Mouse (Mus musculus) liver, embryonic 11.5 days (tissue): Measurements from ENCODE around the gene Rsu1. TPM values are rescaled to one million over a fixed set of nuclear protein-coding genes. Genes with fewer than 3 reads are reported as not detected.

ENCODE experiments used
- ATAC-seq: fragments of 200-750 bp; cut with Nextera tagmentation; replicated peaks from 2 replicates; pipeline ENCODE4 v1.8.0; 2017; ENCODE audit warnings: moderate number of reproducible peaks, mild to moderate bottlenecking, moderate TSS enrichment, moderate library complexity; ENCODE audit not compliant: low FRiP score
- DNase-seq: peaks from one replicate; pipeline ENCODE4 v3.0.0-alpha.2; 2017; ENCODE audit warnings: low spot score
- H3K27ac ChIP-seq: fragments of 300-500 bp; sonication (generic); 2 replicates; pipeline ENCODE4 v1.5.1; 2014; ENCODE audit warnings: mild to moderate bottlenecking, low read depth, low read length, control low read depth
- H3K27me3 ChIP-seq: fragments of 300-500 bp; sonication (generic); replicated peaks from 2 replicates; pipeline ENCODE4 v1.6.1; 2014; ENCODE audit warnings: low read length, mixed read lengths; ENCODE audit not compliant: control insufficient read depth, insufficient read depth
- H3K36me3 ChIP-seq: fragments of 300-500 bp; sonication (generic); 2 replicates; pipeline ENCODE4 v1.6.1; 2014; ENCODE audit warnings: mild to moderate bottlenecking, low read length, moderate library complexity, mixed read lengths; ENCODE audit not compliant: control insufficient read depth, insufficient read depth
- H3K4me1 ChIP-seq: fragments of 300-500 bp; sonication (generic); replicated peaks from 2 replicates; pipeline ENCODE4 v1.6.1; 2014; ENCODE audit warnings: low read length, mixed read lengths; ENCODE audit not compliant: control insufficient read depth, insufficient read depth
- H3K4me2 ChIP-seq: fragments of 300-500 bp; sonication (generic); 2 replicates; pipeline ENCODE4 v1.6.1; 2014; ENCODE audit warnings: mild to moderate bottlenecking, control low read depth, moderate library complexity
- H3K4me3 ChIP-seq: fragments of 300-500 bp; sonication (generic); 2 replicates; pipeline ENCODE4 v1.5.1; 2014; ENCODE audit warnings: low read depth, low read length, control low read depth
- H3K9ac ChIP-seq: fragments of 300-500 bp; sonication (generic); 2 replicates; pipeline ENCODE4 v1.6.1; 2014; ENCODE audit warnings: low read depth, low read length, control low read depth
- H3K9me3 ChIP-seq: fragments of 300-500 bp; sonication (generic); 2 replicates; pipeline ENCODE4 v1.6.1; 2016; ENCODE audit warnings: low read length, inconsistent platforms, mixed read lengths; ENCODE audit not compliant: control insufficient read depth
- WGBS: fragments of 180-500 bp; shearing (Covaris S2); extraction: QIAGEN DNeasy Blood & Tissue Kit; methylation state at CpG from one replicate; pipeline ENCODE4 v1.1.7; 2014; 5-methylcytosine and 5-hydroxymethylcytosine counted together
- polyA plus RNA-seq: library from polyadenylated mRNA; unstranded; fragments of >200 nt; fragmentation: Nextera tagmentation; extraction: Ambion mirVana; gene quantifications from 2 replicates; pipeline ENCODE4 v1.2.1, GENCODE M21; 2014

Rsu1 gene
- polyA plus RNA-seq, 1 experiment from 2014 or later: 135 TPM

DNA sequence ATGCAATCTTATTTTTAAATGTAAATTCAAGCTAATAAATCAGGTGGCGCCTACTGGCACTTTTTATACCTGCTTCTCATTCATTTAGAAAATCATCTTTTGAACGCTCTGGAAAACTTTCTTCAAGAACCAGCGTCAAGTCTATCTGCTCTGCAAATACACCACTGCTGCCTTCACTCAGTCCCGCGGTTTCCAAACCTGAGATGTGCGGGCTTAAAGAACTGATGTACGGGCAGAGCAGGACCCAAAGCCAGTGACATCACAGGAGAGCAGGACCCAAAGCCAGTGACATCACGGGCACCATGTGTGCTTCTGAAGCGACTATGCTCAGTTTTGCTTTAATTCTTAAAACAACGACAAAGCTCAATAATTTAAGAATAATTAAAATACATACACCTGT lies 36.4 kb downstream of the Rsu1 start:
- Histone ChIP-seq H3K9ac (no peak overlapping the region), H3K27ac (no peak overlapping the region), H3K4me3 (no peak overlapping the region), H3K4me2 (no peak overlapping the region), H3K27me3 (no peaks in the 10 kb centered on the region), H3K9me3 (no peaks in the 10 kb centered on the region), H3K36me3 (no peaks in the 10 kb centered on the region), H3K4me1 (no peaks in the 10 kb centered on the region; the same call in 1 of the 2 replicates)
- WGBS: 88% methylated on average over 10 of the region's 10 CpGs
- ATAC-seq (no peak), DNase-seq (no peak)

DNA sequence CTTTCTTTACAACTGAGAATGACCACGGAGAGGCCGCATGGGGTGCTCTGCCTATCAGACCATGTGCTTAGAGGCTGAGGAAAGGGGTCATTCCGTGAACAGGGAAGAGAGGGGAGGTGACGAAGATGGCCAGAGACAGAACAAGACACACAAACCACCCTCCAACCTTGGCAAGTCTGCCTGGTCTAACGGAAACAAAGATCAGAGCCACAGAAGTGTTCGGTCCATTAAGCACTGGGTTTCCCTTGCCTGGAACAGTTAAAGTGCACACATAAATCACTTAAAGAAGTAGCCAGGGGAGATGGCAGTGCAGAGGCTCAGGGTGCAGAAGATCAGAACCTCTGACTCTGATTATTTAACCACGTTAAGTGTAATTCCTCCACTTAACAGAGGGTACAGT lies 37.3 kb downstream of the Rsu1 start:
- WGBS: 55% methylated on average over 7 of the region's 7 CpGs
- ATAC-seq (no peak), DNase-seq (no peak)
- H3K4me3 ChIP-seq: no peak overlapping the region
- H3K4me2 ChIP-seq: no peak overlapping the region
- no peak overlapping the region for H3K27ac ChIP-seq
- no peak overlapping the region for H3K9ac ChIP-seq
- no peaks in the 10 kb centered on the region for H3K9me3 ChIP-seq
- no peaks in the 10 kb centered on the region; the same call in 1 of the 2 replicates for H3K4me1 ChIP-seq
- no peaks in the 10 kb centered on the region for H3K27me3 ChIP-seq
- no peaks in the 10 kb centered on the region for H3K36me3 ChIP-seq

DNA sequence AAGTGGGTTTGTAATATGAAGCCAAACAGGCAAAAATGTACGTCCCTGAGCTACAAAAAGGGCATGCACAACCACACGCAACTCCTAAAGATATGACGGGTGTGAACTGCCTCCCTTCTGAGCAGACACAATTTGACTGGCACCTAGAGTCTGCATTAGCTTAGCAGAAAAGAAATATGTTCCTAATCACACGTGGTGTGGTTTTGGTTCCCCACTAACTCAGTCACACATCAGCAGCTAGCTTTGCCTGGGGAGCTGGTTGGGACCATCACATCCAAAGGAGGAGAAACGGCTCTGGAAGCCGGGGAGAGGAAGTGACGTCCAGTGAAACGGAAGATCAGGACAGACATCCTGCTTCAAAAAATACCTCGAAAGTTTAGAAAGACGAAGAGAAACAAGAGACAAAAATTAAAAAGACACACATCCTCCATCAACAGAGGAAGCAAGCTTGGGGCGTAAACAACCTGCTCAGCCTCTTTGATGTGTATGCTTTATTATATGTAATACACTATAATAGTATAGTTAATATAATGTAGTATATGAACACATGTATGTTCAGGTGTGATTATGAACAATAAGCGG lies 37.9 kb downstream of the Rsu1 start:
- 65% methylated on average over 12 of the region's 12 CpGs for WGBS
- Histone ChIP-seq H3K4me1 (no peaks in the 10 kb centered on the region; the same call in 1 of the 2 replicates), H3K36me3 (no peaks in the 10 kb centered on the region), H3K9ac (no peak overlapping the region), H3K4me2 (no peak overlapping the region), H3K27me3 (no peaks in the 10 kb centered on the region), H3K27ac (no peak overlapping the region), H3K4me3 (no peak overlapping the region), H3K9me3 (no peaks in the 10 kb centered on the region)
- DNase-seq (no peak), ATAC-seq (no peak)

DNA sequence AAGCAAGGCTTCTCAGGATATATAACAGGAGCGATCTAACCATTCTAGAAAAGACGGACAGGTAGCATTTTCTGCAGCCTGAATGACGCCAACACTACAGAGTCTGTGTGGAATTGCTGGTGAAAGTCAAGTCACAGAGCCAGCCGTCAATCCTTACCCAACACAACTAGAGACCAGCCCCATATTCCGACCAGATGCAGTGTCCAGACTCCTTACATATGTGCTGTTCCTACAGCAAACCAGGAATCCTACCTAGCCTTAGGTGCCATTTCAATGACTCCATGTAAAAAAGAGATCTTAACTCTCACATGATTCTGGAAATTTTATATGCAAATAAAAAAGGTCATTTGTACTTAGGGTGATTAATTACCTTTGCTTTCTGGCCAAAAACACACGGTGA lies 38.9 kb downstream of the Rsu1 start:
- Histone ChIP-seq H3K4me3 (no peak overlapping the region), H3K27ac (no peak overlapping the region), H3K27me3 (no peaks in the 10 kb centered on the region), H3K36me3 (no peaks in the 10 kb centered on the region), H3K4me1 (no peaks in the 10 kb centered on the region; the same call in 1 of the 2 replicates), H3K9me3 (no peaks in the 10 kb centered on the region), H3K4me2 (no peak overlapping the region), H3K9ac (no peak overlapping the region)
- ATAC-seq (no peak), DNase-seq (no peak)
- 88% methylated on average over 6 of the region's 6 CpGs for WGBS

DNA sequence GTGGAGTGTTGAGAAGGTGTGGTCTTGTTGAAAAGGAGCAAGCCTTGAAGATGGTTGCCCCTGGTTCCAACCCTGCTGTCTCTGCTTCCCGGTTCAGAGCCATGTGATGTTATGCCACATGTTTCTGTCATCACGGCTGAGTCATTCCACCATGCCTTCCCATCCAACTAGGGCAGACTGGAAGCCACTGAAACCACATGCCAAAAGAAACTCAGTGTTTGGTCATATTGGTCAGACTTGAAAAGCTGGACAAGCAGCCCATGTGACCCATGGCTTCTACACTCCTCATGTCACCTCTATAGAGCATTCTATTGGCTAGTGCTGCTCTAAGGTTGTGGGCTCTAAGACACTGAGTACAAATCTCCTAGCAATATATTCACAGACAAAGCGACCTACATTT lies 41.5 kb downstream of the Rsu1 start:
- no peak for DNase-seq
- H3K4me2 ChIP-seq: no peak overlapping the region
- H3K9me3 ChIP-seq: no peaks in the 10 kb centered on the region
- no peak for ATAC-seq
- 87% methylated on average over 3 of the region's 3 CpGs for WGBS
- H3K36me3 ChIP-seq: no peaks in the 10 kb centered on the region
- H3K9ac ChIP-seq: no peak overlapping the region
- no peaks in the 10 kb centered on the region for H3K27me3 ChIP-seq
- H3K4me3 ChIP-seq: no peak overlapping the region
- peaks cover 8% of the 10 kb centered on the region for H3K4me1 ChIP-seq
- H3K27ac ChIP-seq: no peak overlapping the region

DNA sequence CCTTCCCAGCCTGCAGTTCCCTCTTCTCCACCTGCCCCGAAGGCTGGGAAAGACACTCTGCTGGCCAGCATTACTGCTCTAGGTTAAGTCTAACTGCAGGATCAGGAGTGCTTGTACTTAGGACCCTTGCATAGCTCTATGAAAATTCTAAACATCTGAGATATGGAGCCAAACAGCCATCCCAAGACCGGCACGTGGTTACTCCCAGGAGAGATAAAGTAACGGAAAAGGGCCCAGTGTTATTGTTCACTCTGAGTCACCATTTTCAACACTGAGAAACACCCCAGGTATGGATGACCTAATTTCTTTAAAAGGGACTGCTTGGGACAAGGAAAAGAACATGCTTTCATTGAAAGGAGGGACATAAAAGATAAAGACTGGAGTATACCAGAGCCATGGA lies 45.2 kb downstream of the Rsu1 start:
- WGBS: 61% methylated on average over 4 of the region's 4 CpGs
- Histone ChIP-seq H3K9ac (no peak overlapping the region), H3K36me3 (no peaks in the 10 kb centered on the region; the same call in 1 of the 2 replicates), H3K4me3 (no peak overlapping the region), H3K27ac (no peak overlapping the region), H3K4me1 (peaks cover 8% of the 10 kb centered on the region), H3K4me2 (no peak overlapping the region), H3K27me3 (no peaks in the 10 kb centered on the region), H3K9me3 (no peaks in the 10 kb centered on the region)
- ATAC-seq: no peak
- no peak for DNase-seq

DNA sequence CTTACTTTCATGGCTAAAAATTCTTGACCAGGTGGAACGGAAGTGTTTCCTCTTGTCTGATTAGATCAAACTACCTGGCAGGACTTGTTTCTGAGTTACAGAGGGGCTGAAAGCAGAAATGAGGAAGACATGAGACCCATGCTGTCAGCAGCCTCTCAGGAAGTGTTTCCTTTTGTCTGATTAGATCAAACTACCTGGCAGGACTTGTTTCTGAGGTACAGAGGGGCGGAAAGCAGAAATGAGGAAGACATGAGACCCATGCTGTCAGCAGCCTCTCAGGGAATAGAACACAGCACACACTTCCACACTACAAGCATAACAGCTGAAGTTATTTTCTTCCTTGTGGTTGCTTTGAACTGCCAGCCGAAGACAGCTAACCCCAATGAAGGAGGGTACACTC lies 46.7 kb downstream of the Rsu1 start:
- no peak overlapping the region for H3K9ac ChIP-seq
- no peaks in the 10 kb centered on the region; the same call in 1 of the 2 replicates for H3K36me3 ChIP-seq
- no peak overlapping the region for H3K4me2 ChIP-seq
- no peaks in the 10 kb centered on the region for H3K9me3 ChIP-seq
- 69% methylated on average over 3 of the region's 3 CpGs for WGBS
- H3K4me1 ChIP-seq: peaks cover 8% of the 10 kb centered on the region
- H3K27ac ChIP-seq: no peak overlapping the region
- H3K4me3 ChIP-seq: no peak overlapping the region
- DNase-seq (no peak), ATAC-seq (no peak)
- no peaks in the 10 kb centered on the region for H3K27me3 ChIP-seq

DNA sequence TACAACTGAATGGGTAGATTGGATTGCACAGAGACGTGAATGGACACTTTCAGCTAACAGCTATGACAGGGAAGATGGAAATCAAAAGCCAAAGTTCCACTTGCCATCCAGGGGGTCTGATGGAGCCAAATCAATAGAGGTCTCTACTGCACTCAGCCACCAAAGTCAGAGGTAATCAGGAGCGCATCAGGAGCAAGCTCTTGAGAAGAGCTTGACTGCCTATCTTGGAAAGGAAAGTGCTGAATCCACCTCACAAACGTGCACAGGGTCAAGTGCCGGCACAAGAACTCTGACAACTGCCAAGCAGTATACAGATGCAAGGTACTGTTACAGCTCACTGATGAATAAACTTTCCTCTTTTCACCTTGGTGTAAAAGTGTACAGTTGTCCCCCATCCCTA lies 47.8 kb downstream of the Rsu1 start:
- no peak overlapping the region for H3K27ac ChIP-seq
- WGBS: 80% methylated on average over 4 of the region's 4 CpGs
- H3K9me3 ChIP-seq: no peaks in the 10 kb centered on the region
- peaks cover 8% of the 10 kb centered on the region for H3K4me1 ChIP-seq
- H3K36me3 ChIP-seq: no peaks in the 10 kb centered on the region; the same call in 1 of the 2 replicates
- no peaks in the 10 kb centered on the region for H3K27me3 ChIP-seq
- DNase-seq (no peak), ATAC-seq (no peak)
- H3K4me3 ChIP-seq: no peak overlapping the region
- H3K4me2 ChIP-seq: no peak overlapping the region
- H3K9ac ChIP-seq: no peak overlapping the region

DNA sequence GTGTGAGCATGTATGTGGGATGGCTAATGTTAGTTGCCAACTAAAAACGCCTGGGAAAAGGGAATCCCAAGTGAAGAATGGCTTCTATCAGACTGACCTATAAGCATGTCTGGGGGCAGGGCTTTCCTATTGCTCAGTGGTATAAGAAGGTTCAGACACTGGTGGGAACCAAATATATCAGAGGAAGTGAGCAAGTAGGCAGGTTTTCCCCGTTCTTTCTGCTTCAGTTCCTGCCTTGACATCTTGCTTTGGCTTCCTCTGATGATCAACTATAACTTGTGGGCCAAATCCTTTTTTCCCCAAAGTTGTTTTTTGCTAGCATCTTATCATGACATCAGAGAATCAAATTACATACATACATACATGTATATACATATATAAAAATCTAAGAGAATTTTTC lies 51.1 kb downstream of the Rsu1 start:
- no peaks in the 10 kb centered on the region for H3K27me3 ChIP-seq
- H3K36me3 ChIP-seq: no peaks in the 10 kb centered on the region; the same call in none of the 2 replicates
- no peak overlapping the region for H3K4me3 ChIP-seq
- H3K4me1 ChIP-seq: no peaks in the 10 kb centered on the region
- no peaks in the 10 kb centered on the region for H3K9me3 ChIP-seq
- WGBS: 57% methylated on average over 2 of the region's 2 CpGs
- H3K27ac ChIP-seq: no peak overlapping the region
- H3K4me2 ChIP-seq: no peak overlapping the region
- ATAC-seq: no peak
- H3K9ac ChIP-seq: no peak overlapping the region
- DNase-seq: no peak
